Mouse (Mus musculus) heart, adult 11 months (tissue): ENCODE data around the gene Tmem218.

Source experiments
- DNase-seq: peaks from one replicate; pipeline ENCODE4 v3.0.0; 2022

The Tmem218 gene

DNA sequence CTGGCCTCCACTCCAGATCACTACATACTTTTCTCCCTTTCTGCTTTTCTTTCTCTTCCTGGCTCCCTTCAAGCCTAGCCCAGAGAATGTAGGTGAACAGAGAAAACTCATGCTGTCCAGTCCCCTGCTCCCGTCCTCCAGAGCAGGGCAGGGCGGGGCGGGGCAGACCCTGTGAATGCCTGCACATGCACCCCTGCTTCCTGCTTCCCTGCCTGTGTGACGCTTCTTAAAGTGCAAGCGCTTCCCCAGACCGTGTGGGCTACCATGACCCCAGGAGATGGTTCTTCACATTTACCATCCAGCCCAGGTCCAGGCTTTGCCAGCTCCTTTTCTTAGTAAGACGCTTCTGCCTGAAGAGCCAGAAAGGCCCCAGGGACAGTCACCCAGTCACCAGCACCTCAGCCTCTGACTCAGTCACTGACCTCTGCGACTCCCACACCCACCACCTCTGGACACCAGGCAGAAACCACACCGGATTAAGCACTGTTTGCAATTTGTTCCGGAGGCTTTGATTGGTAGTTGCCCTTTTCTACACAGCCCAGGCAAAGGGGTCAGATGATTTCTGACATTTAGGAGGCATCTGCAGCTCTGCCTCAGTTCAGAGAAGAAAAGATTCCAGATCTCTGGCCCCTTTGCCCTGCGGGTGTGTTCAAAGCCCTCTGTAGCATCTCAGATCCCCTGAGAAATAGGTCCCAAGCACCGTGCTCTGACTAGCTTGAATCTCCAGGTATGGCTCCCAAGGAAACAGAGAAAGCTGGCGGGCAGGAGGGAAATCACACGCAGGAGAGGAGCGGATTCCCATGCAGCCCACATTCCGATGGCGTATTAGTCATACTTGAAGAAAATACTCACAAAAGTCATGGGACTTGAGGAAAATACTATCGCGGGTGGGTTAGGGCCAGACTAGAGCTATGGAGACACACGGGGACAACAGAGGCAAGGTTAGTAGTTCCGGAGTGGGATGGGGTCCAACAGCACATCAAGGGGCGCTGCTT, 24.5 kb downstream of the Tmem218 start:
- no peak for DNase-seq

DNA sequence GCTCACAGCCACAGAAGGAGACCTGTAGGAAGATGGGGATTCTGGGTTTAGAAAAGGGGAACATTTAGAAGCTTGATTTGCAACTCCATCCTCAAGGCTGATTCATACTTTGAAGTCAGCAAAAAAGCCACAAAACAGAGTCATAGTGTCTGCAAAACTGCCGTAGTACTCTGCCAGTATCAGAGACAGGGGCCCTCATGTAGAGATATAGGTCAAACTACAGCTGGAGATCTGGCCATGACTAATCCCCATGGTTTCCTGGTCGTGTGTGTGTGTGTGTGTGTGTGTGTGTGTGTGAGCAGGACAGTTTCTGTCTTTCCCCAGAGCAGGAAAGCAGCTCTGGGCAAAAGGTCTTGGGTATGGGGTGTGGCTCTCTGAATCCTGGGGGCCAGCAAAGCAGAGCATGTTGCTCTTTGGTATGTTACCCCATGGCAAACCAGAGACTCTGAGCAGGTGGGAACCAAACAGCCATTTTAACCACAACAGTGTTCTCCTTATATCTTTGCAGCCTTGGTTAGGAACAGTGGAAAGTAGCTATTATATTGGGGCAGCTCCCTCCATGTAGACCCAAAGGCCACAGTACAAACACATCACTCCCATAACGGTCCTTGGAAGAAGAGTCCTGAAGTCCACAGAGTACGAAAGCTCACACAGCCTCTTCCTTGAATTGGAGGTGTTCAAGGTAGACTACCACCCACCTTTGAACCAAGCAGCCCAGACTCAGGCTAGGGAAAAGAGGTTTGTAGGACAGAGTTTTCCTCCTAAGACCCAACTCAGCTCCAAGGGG, 28.1 kb downstream of the Tmem218 start:
- peak; percentile 93 for DNase-seq

DNA sequence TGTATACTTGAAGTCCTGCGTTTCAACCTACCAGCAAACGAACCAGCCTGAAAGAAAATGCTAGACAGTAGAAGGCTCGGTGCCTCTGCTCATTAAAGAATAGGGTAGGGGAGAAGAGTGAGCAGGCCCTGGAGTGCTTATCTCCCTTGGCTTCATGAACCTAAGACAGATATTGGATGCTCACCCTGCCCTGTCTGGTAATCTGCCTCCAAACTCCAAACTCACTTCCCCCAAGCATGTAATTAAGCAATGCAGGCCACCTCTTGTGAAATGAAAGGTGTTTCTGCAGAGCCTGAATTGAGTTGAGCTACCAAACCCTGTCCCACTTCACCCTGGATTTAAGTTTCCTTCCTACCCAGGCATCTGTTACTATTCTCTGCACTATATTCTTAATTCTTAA, 34.7 kb downstream of the Tmem218 start:
- peak; percentile 64 for DNase-seq

DNA sequence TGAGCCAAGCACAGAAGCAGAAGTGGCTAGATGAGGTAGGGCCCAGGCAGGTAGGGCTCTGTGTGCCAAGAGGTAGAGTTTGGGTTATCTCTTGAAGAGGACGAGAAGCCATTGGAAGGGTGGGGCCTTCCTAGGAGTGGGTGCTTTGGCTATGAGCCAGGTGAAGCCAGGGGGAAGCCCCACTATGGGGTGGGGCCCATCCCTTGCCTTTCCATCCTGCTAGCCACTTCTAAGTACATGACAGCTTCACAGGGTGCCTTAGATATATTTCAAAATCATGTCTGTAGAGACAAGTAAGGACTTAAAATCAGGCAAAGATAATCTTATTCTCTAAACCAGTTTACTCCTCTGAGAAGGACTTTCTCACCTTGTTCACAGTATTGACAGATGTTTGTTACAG, 36.6 kb downstream of the Tmem218 start:
- peak; percentile 64 for DNase-seq

DNA sequence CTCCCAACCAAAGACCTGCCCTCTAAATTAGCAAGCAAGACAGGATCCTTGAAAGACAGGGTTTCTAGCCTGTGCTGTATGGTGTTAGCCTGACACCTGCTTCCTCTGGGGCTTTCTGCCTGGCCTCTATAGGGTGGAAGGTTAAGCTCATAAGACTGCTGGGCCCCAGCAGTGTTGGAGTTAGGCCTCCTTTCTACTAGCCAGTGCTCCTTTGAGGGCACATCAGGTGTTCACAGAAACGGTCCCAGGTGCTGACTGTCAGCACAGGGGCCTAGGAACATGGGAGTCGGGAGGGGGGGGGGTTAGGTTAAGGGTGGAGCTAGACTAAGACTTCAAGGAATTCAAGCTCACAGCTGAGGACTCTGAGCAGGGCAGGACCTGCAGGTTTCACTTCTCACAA, 37.4 kb downstream of the Tmem218 start:
- peak; percentile 58 for DNase-seq

DNA sequence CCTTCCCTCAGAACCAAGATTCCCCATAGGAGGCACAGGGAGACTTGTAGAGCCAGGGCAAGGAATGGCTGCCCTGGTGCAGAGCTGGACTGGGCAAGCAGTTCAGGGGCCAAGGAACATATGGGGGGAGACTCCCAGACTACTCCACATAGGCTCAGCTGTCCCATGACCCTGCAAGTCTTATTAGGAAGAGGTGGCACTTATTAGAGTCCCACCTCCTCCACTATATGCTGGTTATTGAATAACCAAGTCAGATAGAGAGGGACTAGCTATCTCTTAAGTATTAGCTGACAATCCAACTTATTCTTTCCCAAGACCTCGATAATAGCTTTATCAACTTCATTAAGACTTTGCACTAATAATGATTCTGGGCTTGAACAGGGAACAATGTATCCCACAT, 37.8 kb downstream of the Tmem218 start:
- peak; percentile 88 for DNase-seq

DNA sequence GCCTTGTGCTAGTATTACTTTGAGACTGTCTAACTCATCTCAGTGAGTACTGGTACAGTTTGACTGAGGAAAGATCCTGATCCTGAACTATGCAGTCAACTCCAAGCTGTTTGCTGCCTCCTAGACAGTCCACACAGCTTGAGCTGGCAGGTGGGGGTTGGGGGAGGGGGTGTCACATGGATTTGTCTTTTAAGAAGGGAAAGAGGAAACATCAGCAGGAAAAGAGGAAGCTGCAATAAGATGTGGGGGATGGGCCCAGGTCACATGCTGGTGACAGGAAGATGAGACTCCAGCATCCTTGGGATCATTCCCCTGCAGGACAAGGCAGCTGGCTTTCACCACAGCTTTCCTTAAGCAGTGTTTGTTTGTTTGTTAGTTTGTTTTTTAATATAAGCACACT, 39.4 kb downstream of the Tmem218 start:
- peak; percentile 98 for DNase-seq

DNA sequence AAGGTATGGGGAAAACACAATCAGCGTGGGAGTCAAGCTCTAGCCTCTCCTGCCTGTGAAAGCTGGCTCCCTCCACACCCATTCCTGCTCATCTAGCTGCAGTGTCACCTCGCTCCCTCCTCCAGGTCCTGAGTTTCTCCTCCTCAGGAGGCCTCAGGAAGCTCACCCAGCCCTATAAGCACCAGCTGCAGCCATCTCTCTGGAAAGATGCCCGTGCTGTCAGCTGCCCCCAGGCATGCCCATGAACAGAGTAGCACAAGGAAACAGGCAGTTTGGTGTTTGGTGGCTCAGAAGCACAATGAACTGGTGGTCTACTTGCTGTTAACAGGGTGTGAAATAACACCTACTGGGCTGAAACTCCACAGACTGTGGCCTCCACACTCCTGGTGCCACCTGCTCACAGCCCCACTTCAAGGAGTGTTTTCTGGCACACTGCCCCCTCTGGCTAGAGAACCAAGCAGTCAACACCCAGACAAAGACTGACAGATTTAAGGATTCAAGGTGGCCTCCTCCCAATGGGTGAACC, 40.4 kb downstream of the Tmem218 start:
- peak; percentile 88 for DNase-seq

DNA sequence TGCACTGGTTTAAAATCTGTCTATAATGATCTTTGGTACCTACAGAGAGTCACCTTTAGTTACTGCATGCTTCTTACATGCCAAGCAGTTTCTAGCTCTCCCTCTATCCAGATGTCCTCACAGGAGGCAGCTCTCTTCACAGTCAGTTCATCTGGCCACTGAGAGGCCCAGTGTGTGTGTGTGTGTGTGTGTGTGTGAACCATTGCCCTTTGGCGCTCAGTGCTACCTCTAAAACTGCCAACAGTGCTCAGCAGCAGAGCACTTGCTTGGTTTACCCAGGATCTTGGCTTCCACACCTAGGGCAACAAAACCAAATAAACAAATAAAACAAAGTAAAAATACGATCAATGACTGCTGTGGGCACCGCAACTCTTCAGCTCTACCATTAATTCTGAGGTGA, 42.0 kb downstream of the Tmem218 start:
- DNase-seq: no peak

DNA sequence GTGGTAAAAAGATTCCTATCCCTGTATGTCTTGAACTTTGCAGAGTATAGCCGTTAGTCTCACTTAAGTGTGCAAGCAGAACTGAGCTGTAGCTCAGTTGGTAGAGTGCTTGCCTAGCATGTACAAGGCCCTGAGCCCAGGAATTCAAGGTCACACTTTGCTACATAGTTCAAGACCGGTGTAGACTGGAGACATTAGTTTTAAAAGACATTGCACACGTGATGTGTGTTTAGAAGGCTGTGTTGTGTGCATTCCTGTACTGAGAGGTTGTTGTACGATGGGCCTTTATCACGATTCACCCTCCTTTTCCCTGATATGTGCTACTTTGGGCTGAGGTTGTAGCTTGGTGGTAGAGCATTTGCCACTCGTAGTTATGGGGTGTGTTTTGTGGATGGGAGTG, 42.6 kb downstream of the Tmem218 start:
- DNase-seq: peak; percentile 73

DNA sequence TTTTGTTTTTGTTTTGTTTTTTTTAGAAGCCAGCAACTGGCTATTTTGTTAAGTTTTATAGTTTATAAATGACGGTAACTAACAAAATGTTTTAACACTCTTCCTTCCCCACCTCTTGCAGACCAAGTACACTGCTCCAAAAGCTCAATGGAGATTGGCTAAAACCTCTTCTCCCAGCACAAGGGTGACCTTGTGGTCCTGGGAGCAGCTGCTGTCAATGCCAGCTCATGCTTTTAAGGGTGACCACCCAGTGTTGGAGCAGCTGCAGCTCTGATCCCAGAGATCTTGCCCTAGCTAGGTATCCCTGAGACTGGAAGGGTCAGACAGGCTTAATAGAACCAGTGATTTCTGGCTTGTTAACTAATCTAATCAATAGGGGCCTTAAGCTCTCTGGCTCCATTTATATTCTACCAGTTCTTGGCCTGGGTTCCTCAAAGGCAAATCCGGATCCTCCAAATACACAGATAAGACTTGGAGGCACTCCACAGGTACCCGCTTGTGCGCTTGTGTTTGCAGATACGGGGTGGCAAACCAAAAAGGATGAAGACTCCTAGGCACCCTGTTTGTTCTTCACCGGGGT, 46.6 kb downstream of the Tmem218 start:
- no peak for DNase-seq

DNA sequence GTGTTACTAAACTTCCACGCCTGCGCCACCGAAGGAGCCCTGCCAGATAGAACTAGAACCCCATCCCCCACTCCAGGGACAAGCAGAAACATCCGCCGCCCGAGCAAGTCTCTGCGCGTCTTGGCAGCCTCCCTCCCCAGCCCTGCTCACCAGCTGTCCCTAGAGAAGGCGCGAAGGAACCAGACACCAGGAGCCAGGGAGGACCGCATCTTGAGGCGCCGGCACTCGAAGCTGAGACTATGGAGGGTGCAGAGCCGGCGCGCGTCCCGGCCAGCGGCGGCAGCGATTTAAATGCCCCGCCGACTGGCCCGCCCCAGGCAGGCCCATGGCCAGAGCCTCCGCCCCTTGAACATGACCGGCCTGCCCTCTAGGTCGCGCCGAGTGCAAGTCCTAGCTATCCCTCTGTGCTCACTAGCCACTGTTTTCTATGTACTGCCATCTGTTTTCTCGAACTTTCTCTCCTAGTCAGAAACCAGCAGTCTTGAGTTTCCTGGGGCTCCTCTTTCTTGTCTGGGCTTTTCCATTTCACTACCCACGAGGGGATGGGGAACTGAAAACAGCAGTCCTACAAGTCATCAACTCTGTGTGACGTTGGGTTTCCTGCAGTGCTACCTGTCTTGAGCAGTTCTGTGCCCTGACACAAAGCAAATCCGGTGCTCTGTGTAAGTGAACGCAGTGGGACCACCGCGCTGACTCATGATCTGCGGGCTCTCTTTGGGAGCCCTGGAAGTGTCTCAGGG, 47.3 kb downstream of the Tmem218 start, which contains the start of gene Slc37a2:
Gene Slc37a2 (minus strand): TSS at position 590 of the 740 bp plus-strand sequence.
- DNase-seq: peak; percentile 98

DNA sequence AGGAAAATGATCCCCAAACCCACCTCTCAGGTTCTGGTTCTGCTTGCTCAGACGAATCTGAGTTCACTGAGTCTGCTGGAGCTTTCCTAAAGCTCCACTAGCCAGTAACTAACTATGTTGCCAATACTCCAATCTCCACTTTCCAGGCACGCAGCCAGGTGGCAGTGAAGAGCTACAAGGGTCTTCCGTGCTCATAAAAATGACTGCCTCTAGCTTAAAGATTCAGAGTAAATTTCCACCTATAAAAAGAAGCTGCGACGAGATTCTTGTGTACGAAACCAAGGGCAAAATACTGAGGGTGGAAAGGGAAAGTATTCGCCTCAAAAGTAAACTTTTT, 47.8 kb downstream of the Tmem218 start:
- DNase-seq: peak; percentile 90

DNA sequence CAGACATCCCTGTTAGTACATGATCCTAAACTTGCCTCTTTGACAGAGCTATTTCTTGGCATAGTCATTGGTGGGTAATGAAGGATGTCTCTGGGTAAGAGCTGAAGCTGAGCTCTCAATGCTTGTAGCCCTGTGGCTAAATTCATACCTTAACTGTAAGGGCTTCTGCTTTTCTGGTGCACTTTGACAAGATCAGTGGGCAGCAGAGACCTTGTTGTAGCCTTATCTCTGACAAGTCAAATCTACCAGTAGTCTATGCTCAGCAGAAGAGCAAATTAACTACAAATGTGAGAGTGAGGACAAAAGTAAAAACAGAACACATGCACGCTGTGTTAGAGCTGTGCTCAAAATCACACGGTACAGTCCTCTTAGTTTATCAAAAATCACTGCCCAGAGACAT, 58.6 kb downstream of the Tmem218 start:
- DNase-seq: no peak
